Mouse (Mus musculus) heart, adult 2 months (tissue): Measurements from ENCODE around the gene Fev. TPM values are rescaled to one million over a fixed set of nuclear protein-coding genes. Genes with fewer than 3 reads are reported as not detected.

ENCODE experiments used
- DNase-seq, 2 experiments: peaks; one replicate each; pipeline ENCODE4 v3.0.0; 2021
- H3K27ac ChIP-seq: fragments of 200-600 bp; 2 replicates; pipeline ENCODE4 v1.8.1; 2022
- H3K27me3 ChIP-seq: fragments of 200-500 bp; 2 replicates; pipeline ENCODE4 v1.6.1; 2012; ENCODE audit warnings: mild to moderate bottlenecking, low read length, inconsistent platforms, mixed read lengths; ENCODE audit not compliant: control insufficient read depth, insufficient read depth
- H3K36me3 ChIP-seq: fragments of 200-500 bp; 2 replicates; pipeline ENCODE4 v1.6.1; 2012; ENCODE audit warnings: low read length, inconsistent platforms; ENCODE audit not compliant: control insufficient read depth, insufficient read depth
- H3K4me1 ChIP-seq: fragments of 200-500 bp; 2 replicates; pipeline ENCODE4 v1.6.1; 2011; ENCODE audit warnings: low read length; ENCODE audit not compliant: control insufficient read depth, insufficient read depth
- H3K4me3 ChIP-seq: fragments of 200-600 bp; 2 replicates; pipeline ENCODE4 v1.8.1; 2022
- H3K79me2 ChIP-seq: fragments of 200-500 bp; replicated peaks from 2 replicates; pipeline ENCODE4 v1.6.1; 2012; ENCODE audit warnings: mild to moderate bottlenecking, inconsistent platforms, low read length, moderate library complexity, mixed read lengths; ENCODE audit not compliant: control insufficient read depth, insufficient read depth
- H3K9ac ChIP-seq: fragments of 200-500 bp; 2 replicates; pipeline ENCODE4 v1.6.1; 2012; ENCODE audit warnings: low read depth, mild to moderate bottlenecking, control low read depth, inconsistent platforms, low read length, mixed read lengths
- CTCF ChIP-seq: fragments of 200-600 bp; IDR thresholded peaks from 2 replicates; pipeline ENCODE4 v1.8.1; 2022; ENCODE audit warnings: antibody characterized with exemption, mild to moderate bottlenecking, moderate library complexity
- EP300 ChIP-seq: fragments of 200-500 bp; IDR thresholded peaks from 2 replicates; pipeline ENCODE4 v1.6.1; 2011; ENCODE audit warnings: low read depth, low read length, control low read depth; ENCODE audit not compliant: insufficient read depth
- POLR2A ChIP-seq: fragments of 200-500 bp; IDR thresholded peaks from 2 replicates; pipeline ENCODE4 v1.6.1; 2011; ENCODE audit warnings: mild to moderate bottlenecking, low read depth, low read length, control low read depth; ENCODE audit not compliant: insufficient read depth
- WGBS: fragments of 180-500 bp; shearing (Covaris S2); methylation state at CpG from one replicate; pipeline ENCODE4 v1.1.7; 2018; 5-methylcytosine and 5-hydroxymethylcytosine counted together
- intact Hi-C: fragments of 180-260 bp; cut with DNase I; formaldehyde crosslinking; loops from one replicate; pipeline ENCODE4 v1.15.1; 2025
- microRNA-seq, 2 experiments: library from miRNA; unstranded; fragments of <30 nt; microRNA quantifications; one replicate each; pipeline ENCODE4 v1.2.0; 2021
- polyA plus RNA-seq: library from polyadenylated mRNA; depleted of rRNA; stranded (reverse); fragments of >200 nt; gene quantifications from 2 replicates; pipeline ENCODE4 v1.2.3, GENCODE M21; 2012; rRNA removed
- total RNA-seq, 2 experiments: library from RNA; stranded (reverse); gene quantifications; 2 replicates each; pipeline ENCODE4 v1.2.3; 2021

The Fev gene
- total and polyA plus RNA-seq, 3 experiments = 0.10 TPM; not detected in 2

- no peak overlapping the region for H3K4me3 ChIP-seq
- no peaks in the 10 kb centered on the region for H3K36me3 ChIP-seq
- TF ChIP-seq POLR2A (no peak), CTCF (no peak), EP300 (no peak)
- WGBS = 62% methylated on average over 5 of the region's 5 CpGs
- H3K27ac ChIP-seq = no peak overlapping the region
- intact Hi-C loops = no loop called here
- no peak overlapping the region for H3K9ac ChIP-seq
- no peaks in the 10 kb centered on the region for H3K4me1 ChIP-seq
- H3K79me2 ChIP-seq = no peaks in the 10 kb centered on the region
- H3K27me3 ChIP-seq = peaks cover 11% of the 10 kb centered on the region
- no peak for DNase-seq
Observed at GRCm38 (mm10) chr1:74848946-74849345, 36.3 kb downstream of the Fev start.

- Histone ChIP-seq H3K4me1 (no peaks in the 10 kb centered on the region), H3K27me3 (peaks cover 8% of the 10 kb centered on the region), H3K4me3 (no peak overlapping the region), H3K27ac (no peak overlapping the region), H3K79me2 (no peaks in the 10 kb centered on the region), H3K36me3 (no peaks in the 10 kb centered on the region), H3K9ac (no peak overlapping the region)
- WGBS = 21% methylated on average over 9 of the region's 9 CpGs
- TF ChIP-seq EP300 (no peak), CTCF (no peak), POLR2A (no peak)
- no peak for DNase-seq
- intact Hi-C loops = no loop called here
Observed at GRCm38 (mm10) chr1:74846341-74846740, 38.9 kb downstream of the Fev start.

DNA sequence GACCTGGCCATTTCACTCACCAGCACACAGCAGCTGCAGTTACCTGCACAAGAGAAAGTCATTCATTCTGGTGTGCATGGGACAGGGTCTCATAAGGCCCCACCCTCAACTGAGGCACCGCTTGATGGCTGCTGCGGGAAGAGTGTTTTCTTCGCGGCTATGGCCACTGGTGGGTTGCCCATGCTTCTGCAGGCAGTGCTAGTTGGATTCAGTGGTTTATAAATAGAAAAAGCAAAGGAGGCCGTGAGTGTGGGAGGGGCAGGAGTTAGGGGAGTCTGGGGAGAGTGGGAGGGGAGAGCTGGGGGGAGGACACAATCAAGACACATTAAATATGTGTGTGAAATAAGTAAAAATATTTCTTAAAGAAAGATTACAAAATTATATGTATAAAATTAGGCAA, 42.1 kb downstream of the Fev start:
- TF ChIP-seq POLR2A (no peak), EP300 (no peak), CTCF (no peak)
- Histone ChIP-seq H3K79me2 (no peaks in the 10 kb centered on the region), H3K4me3 (no peak overlapping the region), H3K27ac (no peak overlapping the region), H3K36me3 (no peaks in the 10 kb centered on the region), H3K9ac (no peak overlapping the region), H3K4me1 (no peaks in the 10 kb centered on the region), H3K27me3 (no peaks in the 10 kb centered on the region; the same call in 1 of the 2 replicates)
- WGBS = 67% methylated on average over 5 of the region's 5 CpGs
- no peak for DNase-seq
- intact Hi-C loops = no loop called here

GRCm38 (mm10) chr1:74833255-74833654, 52.0 kb downstream of the Fev start:
- no peaks in the 10 kb centered on the region for H3K4me1 ChIP-seq
- TF ChIP-seq CTCF (no peak), EP300 (no peak), POLR2A (no peak)
- H3K79me2 ChIP-seq = no peaks in the 10 kb centered on the region
- no peak overlapping the region for H3K4me3 ChIP-seq
- H3K27me3 ChIP-seq = peaks cover 2% of the 10 kb centered on the region; the same call in 1 of the 2 replicates
- 77% methylated on average over 3 of the region's 3 CpGs for WGBS
- H3K36me3 ChIP-seq = no peaks in the 10 kb centered on the region
- no peak for DNase-seq
- intact Hi-C loops = no loop called here
- H3K27ac ChIP-seq = no peak overlapping the region
- H3K9ac ChIP-seq = no peak overlapping the region

Small RNA genes within 50 kb of the gene (microRNA-seq; reads per million reads assigned to microRNA genes)
- 13.5 to 28.6 reads per million in 2 experiments for gene Mir375

Other genes starting within 250 kb of the Fev start
- gene Ttll4, start 223.7 kb downstream of the Fev start, total RNA-seq = 10 to 100 TPM in 1 of 2 experiments, 1 to 10 TPM in 1; 9.7 to 10.9 TPM
- gene Ttll4, start 223.7 kb downstream of the Fev start, polyA plus RNA-seq = 6.6 and 15.5 TPM in 2 replicates
- gene Cyp27a1, start 171.8 kb downstream of the Fev start, total RNA-seq = 10 to 100 TPM; 10.1 to 18.1 TPM
- 17.0 and 22.2 TPM in 2 replicates for gene Cyp27a1, start 171.8 kb downstream of the Fev start, polyA plus RNA-seq
- 1 to 10 TPM; 1.1 to 1.3 TPM for gene Prkag3, start 136.2 kb downstream of the Fev start, total RNA-seq
- 2.1 and 3.0 TPM in 2 replicates for gene Prkag3, start 136.2 kb downstream of the Fev start, polyA plus RNA-seq
- gene Wnt6, start 113.5 kb downstream of the Fev start, total RNA-seq = under 1 TPM; 0.32 to 0.70 TPM
- 0.38 and 0.39 TPM in 2 replicates for gene Wnt6, start 113.5 kb downstream of the Fev start, polyA plus RNA-seq
- gene Wnt10a, start 93.9 kb downstream of the Fev start, total RNA-seq = not detected
- not detected in 2 replicates for gene Wnt10a, start 93.9 kb downstream of the Fev start, polyA plus RNA-seq
- under 1 TPM in 1 of 2 experiments, not detected in 1; 0.07 TPM for gene Cdk5r2, start 30.5 kb downstream of the Fev start, total RNA-seq
- 0.06 and 0.15 TPM in 2 replicates for gene Cdk5r2, start 30.5 kb downstream of the Fev start, polyA plus RNA-seq
- not detected for gene Cryba2, start 7.7 kb upstream of the Fev start, total RNA-seq
- 0.16 TPM in 1 of 2 replicates, not detected in the other for gene Cryba2, start 7.7 kb upstream of the Fev start, polyA plus RNA-seq
- gene Cfap65, start 50.2 kb upstream of the Fev start, total RNA-seq = not detected
- 0.03 and 2.3 TPM in 2 replicates for gene Cfap65, start 50.2 kb upstream of the Fev start, polyA plus RNA-seq
- under 1 TPM; 0.14 to 0.16 TPM for gene Ihh, start 66.3 kb upstream of the Fev start, total RNA-seq
- gene Ihh, start 66.3 kb upstream of the Fev start, polyA plus RNA-seq = 0.04 and 0.23 TPM in 2 replicates
- 1 to 10 TPM; 3.6 to 4.7 TPM for gene Nhej1, start 239.8 kb upstream of the Fev start, total RNA-seq
- 3.9 and 4.0 TPM in 2 replicates for gene Nhej1, start 239.8 kb upstream of the Fev start, polyA plus RNA-seq
- gene Slc23a3, start 248.5 kb upstream of the Fev start, total RNA-seq = 1 to 10 TPM in 1 of 2 experiments, under 1 TPM in 1; 0.34 to 1.0 TPM
- 1.7 and 1.8 TPM in 2 replicates for gene Slc23a3, start 248.5 kb upstream of the Fev start, polyA plus RNA-seq